Mouse (Mus musculus) kidney, embryonic 14.5 days (tissue): Measurements from ENCODE around the gene Sbk3. TPM values are rescaled to one million over a fixed set of nuclear protein-coding genes. Genes with fewer than 3 reads are reported as not detected.
A peak's percentile ranks its signal among the peaks of the same experiment; 100 is the strongest.
"Not testable (repeated sequence)": the region's sequence is repeated elsewhere in the genome, so short reads cannot be mapped to it uniquely, and the experiment has no call there.

Source experiments
- ATAC-seq: fragments of 200-750 bp; cut with Nextera tagmentation; 2 replicates; pipeline ENCODE4 v1.8.0; 2017; ENCODE audit warnings: moderate number of reproducible peaks, mild to moderate bottlenecking, moderate TSS enrichment, moderate library complexity; ENCODE audit not compliant: low FRiP score, low TSS enrichment
- H3K27ac ChIP-seq: fragments of 300-500 bp; sonication (generic); 2 replicates; pipeline ENCODE4 v1.5.1; 2014; ENCODE audit warnings: low read depth, mild to moderate bottlenecking, low read length, moderate library complexity, mixed read lengths
- H3K27me3 ChIP-seq: fragments of 300-500 bp; sonication (generic); 2 replicates; pipeline ENCODE4 v1.6.1; 2014; ENCODE audit warnings: mild to moderate bottlenecking, low read length; ENCODE audit not compliant: control insufficient read depth, insufficient read depth
- H3K36me3 ChIP-seq: fragments of 300-500 bp; sonication (generic); 2 replicates; pipeline ENCODE4 v1.6.1; 2014; ENCODE audit warnings: low read length, mixed read lengths; ENCODE audit not compliant: control insufficient read depth, insufficient read depth
- H3K4me1 ChIP-seq: fragments of 300-500 bp; sonication (generic); 2 replicates; pipeline ENCODE4 v1.6.1; 2014; ENCODE audit warnings: low read length, mixed read lengths; ENCODE audit not compliant: control insufficient read depth, insufficient read depth
- H3K4me2 ChIP-seq: fragments of 300-500 bp; sonication (generic); replicated peaks from 2 replicates; pipeline ENCODE4 v1.6.1; 2014; ENCODE audit warnings: low read depth, mild to moderate bottlenecking, low read length
- H3K4me3 ChIP-seq: fragments of 300-500 bp; sonication (generic); 2 replicates; pipeline ENCODE4 v1.5.1; 2014; ENCODE audit warnings: mild to moderate bottlenecking, low read length
- H3K9ac ChIP-seq: fragments of 300-500 bp; sonication (generic); 2 replicates; pipeline ENCODE4 v1.6.1; 2014; ENCODE audit warnings: low read depth, mild to moderate bottlenecking, low read length, moderate library complexity
- H3K9me3 ChIP-seq: fragments of 300-500 bp; sonication (generic); 2 replicates; pipeline ENCODE4 v1.6.1; 2016; ENCODE audit warnings: low read length; ENCODE audit not compliant: control insufficient read depth
- WGBS: fragments of 180-500 bp; shearing (Covaris S2); extraction: QIAGEN DNeasy Blood & Tissue Kit; methylation state at CpG from one replicate; pipeline ENCODE4 v1.1.7; 2014; 5-methylcytosine and 5-hydroxymethylcytosine counted together
- polyA plus RNA-seq: library from polyadenylated mRNA; unstranded; fragments of >200 nt; fragmentation: Nextera tagmentation; extraction: Ambion mirVana; gene quantifications from 2 replicates; pipeline ENCODE4 v1.2.1, GENCODE M21; 2014

Gene Sbk3
- polyA plus RNA-seq, 1 experiment from 2014 or later = not detected

GRCm38 (mm10) chr7:5015118-5016001 is 44.4 kb upstream of the Sbk3 start, which contains the start of gene Gm44973:
Gene Gm44973 (plus strand): TSS chr7:5015496.
- ATAC-seq = peak; percentile 78
- Histone ChIP-seq H3K9me3 (no peaks in the 10 kb centered on the region), H3K4me1 (peaks cover 3% of the 10 kb centered on the region; the same call in 1 of the 2 replicates), H3K4me3 (peak within 1 kb of the TSS; percentile 79), H3K27ac (peak within 1 kb of the TSS; percentile 99), H3K27me3 (no peaks in the 10 kb centered on the region), H3K36me3 (peaks cover 28% of the 10 kb centered on the region), H3K9ac (peak within 1 kb of the TSS; percentile 88), H3K4me2 (peak within 1 kb of the TSS; percentile 52)
- 2% methylated on average over 44 of the region's 76 CpGs for WGBS

GRCm38 (mm10) chr7:5014251-5015117 is 43.5 kb upstream of the Sbk3 start, which contains the start of the genes Zfp524 and Fiz1:
Gene Zfp524 (plus strand): TSS chr7:5014415.
Gene Fiz1 (minus strand): TSS chr7:5014697.
- Histone ChIP-seq H3K27me3 (no peaks in the 10 kb centered on the region), H3K4me2 (peak within 1 kb of the TSS; percentile 52), H3K4me3 (peak within 1 kb of the TSS; percentile 79), H3K36me3 (peaks cover 36% of the 10 kb centered on the region), H3K27ac (peak within 1 kb of the TSS; percentile 99), H3K4me1 (peaks cover 3% of the 10 kb centered on the region; the same call in 1 of the 2 replicates), H3K9ac (peak within 1 kb of the TSS; percentile 88), H3K9me3 (no peaks in the 10 kb centered on the region)
- ATAC-seq = peak; percentile 84
- under 1% methylated on average over 42 of the region's 42 CpGs for WGBS

GRCm38 (mm10) chr7:5012681-5013513 is 41.9 kb upstream of the Sbk3 start:
- Histone ChIP-seq H3K4me2 (peak overlapping the region; percentile 40), H3K9ac (no peak overlapping the region), H3K4me1 (peaks cover 3% of the 10 kb centered on the region; the same call in 1 of the 2 replicates), H3K4me3 (no peak overlapping the region; the same call in 1 of the 2 replicates), H3K9me3 (peaks cover 2% of the 10 kb centered on the region; the same call in 1 of the 2 replicates), H3K27me3 (no peaks in the 10 kb centered on the region), H3K36me3 (peaks cover 52% of the 10 kb centered on the region), H3K27ac (no peak overlapping the region)
- 91% methylated on average over 27 of the region's 27 CpGs for WGBS
- no peak for ATAC-seq

GRCm38 (mm10) chr7:5008229-5008628 is 37.3 kb upstream of the Sbk3 start:
- Histone ChIP-seq H3K36me3 (peaks cover 61% of the 10 kb centered on the region), H3K9ac (no peak overlapping the region), H3K27ac (no peak overlapping the region), H3K4me2 (no peak overlapping the region), H3K27me3 (no peaks in the 10 kb centered on the region), H3K9me3 (peaks cover 2% of the 10 kb centered on the region; the same call in 1 of the 2 replicates), H3K4me3 (no peak overlapping the region), H3K4me1 (peaks cover 2% of the 10 kb centered on the region; the same call in 1 of the 2 replicates)
- WGBS = 95% methylated on average over 26 of the region's 26 CpGs
- ATAC-seq = no peak

GRCm38 (mm10) chr7:5002876-5003275 is 31.9 kb upstream of the Sbk3 start:
- not testable (repeated sequence) for H3K9me3 ChIP-seq, H3K4me3 ChIP-seq, ATAC-seq, H3K4me1 ChIP-seq, H3K27me3 ChIP-seq, H3K9ac ChIP-seq, H3K4me2 ChIP-seq, H3K27ac ChIP-seq
- WGBS = 76% methylated on average over 8 of the region's 8 CpGs
- H3K36me3 ChIP-seq = peaks cover 13% of the 10 kb centered on the region

- WGBS = 66% methylated on average over 2 of the region's 2 CpGs
- Histone ChIP-seq H3K27me3 (0 out of 2 replicates have a peak, but pooled peaks cover 2% of the 10 kb centered on the region), H3K4me2 (no peak overlapping the region), H3K4me3 (no peak overlapping the region), H3K36me3 (no peaks in the 10 kb centered on the region), H3K4me1 (peaks cover 6% of the 10 kb centered on the region; the same call in 1 of the 2 replicates), H3K9ac (no peak overlapping the region), H3K9me3 (no peaks in the 10 kb centered on the region), H3K27ac (no peak overlapping the region)
- no peak for ATAC-seq
Observed at GRCm38 (mm10) chr7:4999876-5000275, 28.9 kb upstream of the Sbk3 start.

- 0 out of 2 replicates have a peak overlapping the region, but pooled peaks have one; percentile 87 for H3K9ac ChIP-seq
- peaks cover 19% of the 10 kb centered on the region for H3K36me3 ChIP-seq
- peaks cover 8% of the 10 kb centered on the region; the same call in 1 of the 2 replicates for H3K27me3 ChIP-seq
- no peak overlapping the region for H3K27ac ChIP-seq
- WGBS = 67% methylated on average over 6 of the region's 8 CpGs
- H3K4me2 ChIP-seq = peak overlapping the region; percentile 65
- H3K4me1 ChIP-seq = peaks cover 13% of the 10 kb centered on the region; the same call in 1 of the 2 replicates
- ATAC-seq = no peak
- peaks cover 17% of the 10 kb centered on the region for H3K9me3 ChIP-seq
- H3K4me3 ChIP-seq = peak overlapping the region; percentile 76
Observed at GRCm38 (mm10) chr7:4996934-4997333, 26.0 kb upstream of the Sbk3 start.
